Mouse (Mus musculus) liver, embryonic 15.5 days (tissue): Measurements from ENCODE around the gene Endog. TPM values are rescaled to one million over a fixed set of nuclear protein-coding genes. Genes with fewer than 3 reads are reported as not detected.
"Not testable (repeated sequence)": the region's sequence is repeated elsewhere in the genome, so short reads cannot be mapped to it uniquely, and the experiment has no call there.

Source experiments
- ATAC-seq: fragments of 200-750 bp; cut with Nextera tagmentation; 2 replicates; pipeline ENCODE4 v1.8.0; 2017; ENCODE audit warnings: moderate number of reproducible peaks, mild to moderate bottlenecking, moderate library complexity; ENCODE audit not compliant: insufficient read depth
- H3K27ac ChIP-seq: fragments of 300-500 bp; sonication (generic); replicated peaks from 2 replicates; pipeline ENCODE4 v1.5.1; 2015; ENCODE audit warnings: mild to moderate bottlenecking, inconsistent platforms
- H3K27me3 ChIP-seq: fragments of 300-500 bp; sonication (generic); 2 replicates; pipeline ENCODE4 v1.6.1; 2015; ENCODE audit warnings: mild to moderate bottlenecking, inconsistent platforms
- H3K36me3 ChIP-seq: fragments of 300-500 bp; sonication (generic); replicated peaks from 2 replicates; pipeline ENCODE4 v1.6.1; 2015; ENCODE audit warnings: moderate library complexity, mild to moderate bottlenecking, inconsistent platforms
- H3K4me1 ChIP-seq: fragments of 300-500 bp; sonication (generic); replicated peaks from 2 replicates; pipeline ENCODE4 v1.6.1; 2015; ENCODE audit warnings: inconsistent platforms
- H3K4me2 ChIP-seq: fragments of 300-500 bp; sonication (generic); 2 replicates; pipeline ENCODE4 v1.6.1; 2015; ENCODE audit warnings: moderate library complexity, mild to moderate bottlenecking, inconsistent platforms
- H3K4me3 ChIP-seq: fragments of 300-500 bp; sonication (generic); replicated peaks from 2 replicates; pipeline ENCODE4 v1.5.1; 2015; ENCODE audit warnings: mild to moderate bottlenecking, inconsistent platforms
- H3K9ac ChIP-seq: fragments of 300-500 bp; sonication (generic); 2 replicates; pipeline ENCODE4 v1.6.1; 2015; ENCODE audit warnings: moderate library complexity, mild to moderate bottlenecking, inconsistent platforms
- H3K9me3 ChIP-seq: fragments of 300-500 bp; sonication (generic); replicated peaks from 2 replicates; pipeline ENCODE4 v1.6.1; 2016; ENCODE audit warnings: inconsistent platforms
- WGBS: fragments of 180-500 bp; shearing (Covaris S2); methylation state at CpG from one replicate; pipeline ENCODE4 v1.1.7; 2015; ENCODE audit warnings: mixed read lengths; ENCODE audit not compliant: insufficient replicate concordance; 5-methylcytosine and 5-hydroxymethylcytosine counted together
- polyA plus RNA-seq: library from polyadenylated mRNA; unstranded; fragments of >200 nt; fragmentation: Nextera tagmentation; extraction: Ambion mirVana; gene quantifications from 2 replicates; pipeline ENCODE4 v1.2.1, GENCODE M21; 2015

The Endog gene
- polyA plus RNA-seq = 17.9 and 22.1 TPM in 2 replicates

DNA sequence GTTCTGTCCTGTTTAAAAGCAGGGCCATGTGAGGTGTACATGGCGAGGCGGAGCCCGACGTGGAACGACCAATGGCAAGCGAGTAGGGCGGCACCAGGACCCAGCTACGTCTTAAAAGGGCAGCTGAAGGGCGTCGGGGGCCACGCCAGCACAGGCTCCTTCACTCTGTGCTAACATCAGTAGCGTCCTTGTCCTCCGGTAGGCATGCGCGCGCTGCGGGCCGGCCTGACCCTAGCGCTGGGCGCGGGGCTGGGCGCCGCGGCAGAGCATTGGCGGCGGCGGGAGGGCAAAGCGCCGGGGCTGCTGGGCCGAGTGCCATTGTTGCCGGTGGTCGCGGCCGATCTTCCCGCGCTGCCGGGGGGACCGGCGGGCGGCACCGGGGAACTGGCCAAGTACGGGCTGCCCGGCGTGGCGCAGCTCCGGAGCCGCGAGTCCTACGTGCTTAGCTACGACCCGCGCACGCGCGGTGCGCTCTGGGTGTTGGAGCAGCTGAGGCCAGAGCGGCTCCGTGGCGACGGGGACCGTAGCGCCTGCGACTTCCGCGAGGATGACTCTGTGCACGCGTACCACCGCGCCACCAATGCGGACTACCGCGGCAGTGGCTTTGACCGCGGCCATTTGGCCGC, at the start of gene Endog:
Endog (plus strand) TSS at position 123 of the 626 bp plus-strand sequence.
- peak within 1 kb of the TSS; percentile 95 for H3K4me2 ChIP-seq
- H3K4me1 ChIP-seq = peaks cover 17% of the 10 kb centered on the region
- H3K27ac ChIP-seq = peak within 1 kb of the TSS; percentile 68
- peak within 1 kb of the TSS; percentile 66 for H3K4me3 ChIP-seq
- peaks cover 6% of the 10 kb centered on the region for H3K9me3 ChIP-seq
- WGBS = under 1% methylated on average over 75 of the region's 75 CpGs
- H3K27me3 ChIP-seq = no peaks in the 10 kb centered on the region
- H3K9ac ChIP-seq = peak within 1 kb of the TSS; percentile 60
- peaks cover 40% of the 10 kb centered on the region for H3K36me3 ChIP-seq
- ATAC-seq = peak; percentile 88

DNA sequence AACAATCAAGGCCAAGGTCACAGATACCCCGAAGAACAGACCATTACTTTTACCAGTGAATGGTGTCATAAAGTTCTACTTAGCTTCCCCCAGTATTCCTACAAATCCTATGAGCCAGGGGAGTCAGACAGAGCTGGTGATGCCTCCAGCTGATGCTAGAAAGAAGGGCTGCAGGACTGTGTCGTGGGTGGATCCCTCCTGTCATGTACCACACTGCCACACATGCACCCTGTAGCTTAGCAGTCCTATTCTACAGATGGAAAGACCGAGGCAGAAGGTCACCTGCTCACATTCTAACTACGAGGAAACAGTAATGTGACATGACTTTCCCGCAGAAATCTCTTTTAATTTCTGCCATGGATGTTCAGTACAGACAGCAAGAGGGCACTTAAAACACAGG, 48.5 kb upstream of the Endog start:
- peaks cover 27% of the 10 kb centered on the region for H3K4me1 ChIP-seq
- no peaks in the 10 kb centered on the region for H3K9me3 ChIP-seq
- H3K9ac ChIP-seq = peak overlapping the region; percentile 79; the same call in 1 of the 2 replicates
- no peaks in the 10 kb centered on the region for H3K27me3 ChIP-seq
- H3K27ac ChIP-seq = peak overlapping the region; percentile 91; the same call in 1 of the 2 replicates
- no peaks in the 10 kb centered on the region for H3K36me3 ChIP-seq
- no peak overlapping the region for H3K4me3 ChIP-seq
- peak overlapping the region; percentile 79 for H3K4me2 ChIP-seq
- 75% methylated on average over 5 of the region's 5 CpGs for WGBS
- no peak for ATAC-seq

DNA sequence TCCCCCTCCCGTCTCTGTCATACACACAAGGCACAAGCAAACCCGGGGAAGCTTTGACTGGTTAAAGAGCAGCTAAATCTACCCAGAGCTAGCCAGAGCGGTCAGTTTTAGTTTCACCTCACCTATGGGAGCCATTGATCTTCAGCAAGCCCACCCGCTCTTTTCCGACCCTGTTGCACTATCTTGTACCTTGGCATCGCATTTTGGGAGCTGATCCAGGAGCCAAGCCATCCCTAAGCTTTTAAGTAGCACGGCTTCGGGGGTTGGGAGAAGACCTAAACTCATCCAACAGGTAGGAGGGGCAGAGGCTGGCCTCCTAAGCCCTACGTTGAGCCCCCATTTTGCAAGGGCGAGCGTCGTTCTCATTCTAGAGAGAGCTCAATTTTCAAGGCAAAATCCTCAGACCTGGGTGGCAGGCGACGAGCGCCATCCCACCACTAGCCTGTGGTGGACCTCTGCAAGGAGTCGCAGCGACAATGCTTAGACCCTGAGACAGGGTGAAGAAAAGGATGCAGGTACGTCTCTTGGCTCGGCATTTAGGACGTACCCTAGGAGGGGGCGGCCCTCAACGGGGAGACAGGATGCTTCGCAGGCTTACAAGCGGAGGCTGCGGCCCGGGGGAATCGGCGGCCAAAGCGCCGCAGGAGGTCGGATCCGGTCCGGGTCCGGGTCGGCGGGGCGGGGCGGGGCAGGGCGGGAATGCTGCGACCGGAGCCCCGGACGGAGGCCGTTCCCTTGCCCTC, 47.4 kb upstream of the Endog start:
- Histone ChIP-seq H3K27ac (peak overlapping the region; percentile 91), H3K4me3 (peak overlapping the region; percentile 65), H3K4me1 (peaks cover 27% of the 10 kb centered on the region), H3K36me3 (no peaks in the 10 kb centered on the region), H3K9me3 (no peaks in the 10 kb centered on the region), H3K27me3 (no peaks in the 10 kb centered on the region), H3K4me2 (peak overlapping the region; percentile 79), H3K9ac (peak overlapping the region; percentile 79)
- WGBS = 2% methylated on average over 43 of the region's 44 CpGs
- peak; percentile 50; the same call in 1 of the 2 replicates for ATAC-seq

DNA sequence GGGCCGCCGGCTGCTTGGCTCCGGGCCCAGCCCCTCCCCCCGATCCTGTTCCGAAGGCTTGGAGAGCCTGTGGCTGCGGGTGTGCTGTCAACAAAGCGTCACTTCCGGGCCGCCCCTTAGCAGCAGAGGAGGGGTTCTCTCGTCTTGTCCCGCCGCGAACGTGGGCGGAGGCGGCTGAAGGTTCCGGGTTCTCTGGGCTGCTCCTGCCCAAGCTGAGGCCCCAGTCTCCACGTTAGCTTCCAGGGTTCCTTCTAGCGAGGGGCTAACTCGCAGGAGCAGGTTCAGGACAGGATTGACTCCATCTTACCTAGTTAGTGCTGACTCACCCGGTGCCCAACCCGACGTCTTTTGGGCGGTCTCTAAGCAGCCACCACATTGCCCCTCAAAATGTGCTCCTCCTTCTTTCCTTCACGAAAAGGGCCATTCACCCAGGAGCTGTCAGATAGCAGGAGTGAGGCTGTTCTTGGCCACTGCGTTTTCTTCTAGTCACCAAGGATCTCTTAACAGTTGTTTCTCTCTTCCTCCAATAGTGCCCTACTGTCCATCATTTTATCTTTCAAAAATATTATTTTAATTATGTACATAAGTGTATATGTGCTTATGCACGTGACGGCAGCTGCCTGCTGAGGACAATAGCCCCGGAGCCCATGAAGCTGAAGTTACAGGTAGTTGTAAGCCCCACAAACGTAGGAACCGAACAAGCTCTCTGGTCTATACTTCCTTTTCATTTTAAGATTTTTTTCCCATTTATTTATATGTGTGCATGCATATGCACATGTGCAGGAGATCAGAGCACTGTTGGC, 46.6 kb upstream of the Endog start, which contains the start of gene Zer1:
Zer1 (minus strand) TSS at position 114 of the 803 bp plus-strand sequence.
- Histone ChIP-seq H3K4me2 (peak within 1 kb of the TSS; percentile 79), H3K36me3 (no peaks in the 10 kb centered on the region), H3K9ac (peak within 1 kb of the TSS; percentile 79), H3K9me3 (no peaks in the 10 kb centered on the region), H3K27me3 (no peaks in the 10 kb centered on the region), H3K27ac (peak within 1 kb of the TSS; percentile 91), H3K4me1 (peaks cover 30% of the 10 kb centered on the region), H3K4me3 (peak within 1 kb of the TSS; percentile 65)
- ATAC-seq = peak; percentile 97
- 11% methylated on average over 31 of the region's 31 CpGs for WGBS

DNA sequence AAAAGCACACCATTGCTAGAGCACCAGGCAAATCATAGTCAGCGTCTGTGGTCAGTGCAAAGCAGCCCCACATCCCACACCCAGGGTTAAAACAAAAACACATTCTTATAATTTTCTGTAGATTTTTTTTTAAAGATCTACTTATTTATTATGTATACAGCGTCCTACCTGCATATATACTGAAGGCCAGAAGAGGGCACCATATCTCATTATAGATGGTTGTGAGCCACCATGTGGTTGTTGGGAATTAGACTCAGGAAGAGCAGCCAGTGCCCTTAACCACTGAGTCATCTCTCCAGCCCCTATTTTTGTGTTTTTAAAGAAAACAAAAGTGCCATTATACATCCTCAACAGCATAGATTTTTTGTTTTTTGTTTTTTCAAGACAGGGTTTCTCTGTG, 42.5 kb upstream of the Endog start:
- Histone ChIP-seq H3K9ac (no peak overlapping the region), H3K4me3 (no peak overlapping the region), H3K27me3 (no peaks in the 10 kb centered on the region), H3K27ac (no peak overlapping the region), H3K4me2 (no peak overlapping the region), H3K36me3 (no peaks in the 10 kb centered on the region), H3K4me1 (peaks cover 33% of the 10 kb centered on the region), H3K9me3 (no peaks in the 10 kb centered on the region)
- no peak for ATAC-seq
- 26% methylated on average over 2 of the region's 2 CpGs for WGBS

DNA sequence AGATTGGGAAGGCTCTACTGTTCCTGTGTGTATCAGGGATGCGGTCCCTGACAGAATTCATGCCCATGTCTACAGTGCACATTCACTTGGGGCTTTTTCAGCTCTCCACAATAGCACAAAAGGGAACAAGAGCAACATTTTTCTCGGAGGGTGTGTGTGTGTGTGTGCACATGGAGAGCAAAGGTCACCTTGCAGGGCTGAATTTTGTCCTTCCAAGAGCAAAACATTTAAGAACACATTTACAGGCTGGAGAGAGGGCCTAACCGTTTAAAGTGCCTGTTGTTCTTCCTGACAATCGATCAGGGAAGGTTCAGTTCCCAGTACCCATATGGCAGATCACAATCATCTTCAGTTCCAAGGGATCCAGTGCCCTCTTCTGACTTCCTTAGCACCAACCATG, 41.1 kb upstream of the Endog start:
- Histone ChIP-seq H3K4me2 (no peak overlapping the region), H3K27me3 (no peaks in the 10 kb centered on the region), H3K9me3 (no peaks in the 10 kb centered on the region), H3K9ac (no peak overlapping the region), H3K4me1 (peaks cover 37% of the 10 kb centered on the region), H3K4me3 (no peak overlapping the region), H3K36me3 (no peaks in the 10 kb centered on the region), H3K27ac (no peak overlapping the region)
- 77% methylated on average over 4 of the region's 4 CpGs for WGBS
- no peak for ATAC-seq

DNA sequence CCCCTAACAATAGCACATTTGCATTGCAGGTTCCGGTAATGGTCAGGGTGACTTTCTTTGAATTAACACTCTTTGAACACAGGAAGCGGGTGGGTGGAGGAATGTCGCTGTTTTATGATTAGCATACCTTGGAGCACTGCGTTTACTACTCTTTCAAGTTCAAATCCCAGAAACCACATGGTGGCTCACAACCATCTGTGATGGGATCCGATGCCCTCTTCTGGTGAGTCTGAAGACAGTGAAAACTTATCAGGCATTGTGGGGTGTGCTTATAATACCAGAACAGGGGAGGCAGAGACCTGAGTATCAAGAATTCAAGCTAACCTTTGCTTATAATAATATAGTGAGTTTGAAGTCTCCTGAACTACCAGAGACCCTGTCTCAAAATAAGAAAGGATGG, 40.1 kb upstream of the Endog start:
- not testable (repeated sequence) for H3K4me2 ChIP-seq, H3K27me3 ChIP-seq, H3K4me3 ChIP-seq, ATAC-seq, H3K9me3 ChIP-seq, H3K27ac ChIP-seq, H3K9ac ChIP-seq, H3K36me3 ChIP-seq
- peaks cover 43% of the 10 kb centered on the region for H3K4me1 ChIP-seq
- WGBS = 58% methylated on average over 5 of the region's 5 CpGs

DNA sequence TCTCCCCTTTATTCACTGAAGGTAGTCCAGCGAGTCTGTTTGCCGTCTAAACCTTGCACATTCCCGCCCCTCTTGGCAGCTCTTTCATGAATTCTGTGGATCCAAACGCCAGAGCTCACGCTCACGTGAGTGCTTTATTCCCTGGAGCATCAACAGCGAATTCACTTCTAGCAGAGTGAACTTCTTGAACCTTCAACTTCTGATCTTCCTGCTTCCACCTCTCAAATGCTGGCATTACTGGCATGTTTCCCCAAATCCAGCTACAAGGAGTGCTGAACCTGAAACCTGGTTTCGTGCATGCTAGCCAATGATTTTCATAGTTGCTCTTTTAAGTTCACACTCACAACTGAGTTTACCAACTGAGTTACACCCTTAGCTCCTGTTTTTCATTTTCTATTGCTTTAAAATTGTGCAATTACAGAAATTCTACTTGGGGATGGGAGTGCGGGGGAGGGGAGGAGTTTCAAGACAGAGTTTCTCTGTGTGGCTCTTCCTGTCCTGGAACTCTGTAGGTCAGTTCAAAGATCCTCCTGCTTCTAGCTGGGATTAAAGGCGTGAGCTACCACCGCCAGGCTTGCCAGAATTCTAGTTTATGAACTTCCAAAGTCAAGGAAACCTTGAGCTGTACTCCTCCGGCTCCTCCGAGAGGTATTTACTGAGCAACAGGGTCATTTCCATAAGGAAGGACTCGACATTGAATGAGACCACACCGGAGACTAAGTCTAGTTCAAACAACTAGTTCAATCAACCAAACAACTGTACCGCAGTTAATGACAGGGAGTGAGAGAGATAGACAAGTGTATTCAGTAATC, 38.3 kb upstream of the Endog start:
- H3K9me3 ChIP-seq = no peaks in the 10 kb centered on the region
- H3K36me3 ChIP-seq = peaks cover 13% of the 10 kb centered on the region
- peak; percentile 58 for ATAC-seq
- peak overlapping the region; percentile 86 for H3K4me3 ChIP-seq
- H3K27ac ChIP-seq = peak overlapping the region; percentile 87
- WGBS = 34% methylated on average over 16 of the region's 16 CpGs
- peak overlapping the region; percentile 85 for H3K9ac ChIP-seq
- no peaks in the 10 kb centered on the region for H3K27me3 ChIP-seq
- peaks cover 56% of the 10 kb centered on the region for H3K4me1 ChIP-seq
- peak overlapping the region; percentile 94 for H3K4me2 ChIP-seq

DNA sequence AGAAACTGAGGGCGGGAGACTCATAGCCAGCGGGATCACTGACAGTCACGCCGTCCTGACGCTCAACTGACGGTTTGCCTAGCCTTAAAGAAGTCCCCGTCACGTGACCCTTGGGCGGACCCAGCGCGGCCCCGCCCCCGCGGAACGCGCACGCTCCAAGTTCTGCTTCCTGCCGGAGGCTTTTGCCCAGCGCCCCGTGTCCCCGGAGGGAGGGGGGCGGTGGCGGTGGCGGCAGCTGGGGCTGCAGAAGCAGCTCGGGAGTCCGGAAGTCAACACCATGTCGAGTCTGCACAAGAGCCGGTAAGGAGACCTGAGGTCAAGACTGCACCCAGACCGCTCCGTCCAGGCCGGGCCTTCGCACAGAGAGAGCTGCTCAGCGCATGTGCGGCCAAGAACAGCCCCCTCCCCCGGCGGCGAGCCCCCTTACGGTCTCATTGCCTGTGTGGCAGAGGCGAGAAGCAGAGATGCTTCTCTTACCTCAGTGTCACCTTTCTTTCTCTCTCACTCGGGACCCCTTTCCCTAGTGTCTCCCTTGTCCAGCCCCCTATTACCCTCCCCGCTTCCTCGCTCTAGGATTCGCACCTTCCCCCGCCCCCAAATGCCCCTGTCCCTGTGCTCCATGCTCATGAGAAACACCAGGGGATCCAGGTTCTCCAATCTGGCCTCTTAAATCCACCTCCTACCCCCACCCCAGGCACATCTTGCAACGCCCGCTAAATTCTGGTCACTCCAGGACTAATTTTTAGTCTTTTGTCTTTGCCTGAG, 37.5 kb upstream of the Endog start, which contains the start of gene Tbc1d13:
Tbc1d13 (plus strand) TSS at position 134 of the 765 bp plus-strand sequence.
- H3K4me1 ChIP-seq = peaks cover 56% of the 10 kb centered on the region
- under 1% methylated on average over 46 of the region's 46 CpGs for WGBS
- H3K9me3 ChIP-seq = no peaks in the 10 kb centered on the region
- peak within 1 kb of the TSS; percentile 87 for H3K27ac ChIP-seq
- H3K36me3 ChIP-seq = peaks cover 17% of the 10 kb centered on the region
- peak within 1 kb of the TSS; percentile 86 for H3K4me3 ChIP-seq
- ATAC-seq = peak; percentile 91
- H3K9ac ChIP-seq = peak within 1 kb of the TSS; percentile 85
- H3K27me3 ChIP-seq = no peaks in the 10 kb centered on the region
- peak within 1 kb of the TSS; percentile 94 for H3K4me2 ChIP-seq

DNA sequence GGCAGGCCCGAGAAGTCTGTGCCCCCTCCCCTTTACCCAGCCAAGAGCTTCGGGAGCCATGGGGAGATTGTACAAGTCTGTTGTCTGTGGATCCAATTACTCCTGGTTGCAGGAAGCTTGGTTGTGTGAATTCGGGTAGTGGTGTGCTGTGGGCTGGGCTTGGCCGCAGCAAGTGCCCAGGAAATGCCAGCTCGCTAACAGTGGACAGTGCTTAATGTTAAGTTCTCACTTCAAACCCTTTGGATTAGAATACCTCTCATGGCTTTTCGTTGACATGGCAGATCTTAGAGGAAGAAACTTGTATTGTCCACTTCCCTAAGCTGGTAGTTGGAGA, 36.9 kb upstream of the Endog start:
- Histone ChIP-seq H3K27me3 (no peaks in the 10 kb centered on the region), H3K4me1 (peaks cover 56% of the 10 kb centered on the region), H3K27ac (peak overlapping the region; percentile 87), H3K36me3 (peaks cover 17% of the 10 kb centered on the region), H3K4me2 (peak overlapping the region; percentile 94), H3K9me3 (no peaks in the 10 kb centered on the region), H3K4me3 (peak overlapping the region; percentile 86), H3K9ac (peak overlapping the region; percentile 85)
- ATAC-seq = no peak
- 8% methylated on average over 6 of the region's 6 CpGs for WGBS
